Mouse (Mus musculus) v-Abl transformed pro-B cells (cell line): ENCODE results near the gene Chst2.

Source experiments
- in situ Hi-C, 2 experiments: fragments of 400-800 bp; cut with MboI; formaldehyde crosslinking; loops; one replicate each; pipeline ENCODE4 v1.15.1; 2025; ENCODE audit not compliant: unreplicated experiment in 2 of 2

The Chst2 gene

GRCm38 (mm10) chr9:95373741-95374140 is 32.8 kb downstream of the Chst2 start:
- in situ Hi-C loops, result no loop called here

- in situ Hi-C loops, result no loop called here
Observed at GRCm38 (mm10) chr9:95365882-95366281, 40.6 kb downstream of the Chst2 start.

- in situ Hi-C loops, result no loop called here
Observed at GRCm38 (mm10) chr9:95353829-95354391, 52.6 kb downstream of the Chst2 start.

GRCm38 (mm10) chr9:95351968-95352367 is 54.6 kb downstream of the Chst2 start:
- in situ Hi-C loops, result no loop called here

GRCm38 (mm10) chr9:95350550-95350949 is 56.0 kb downstream of the Chst2 start:
- in situ Hi-C loops, result no loop called here
